Mouse (Mus musculus) embryonic facial prominence, embryonic 11.5 days (tissue): ENCODE measurements at regions not wholly inside any gene's neighbourhood (a gene's known extent, or its start where the extent isn't known, plus 50 kb on each side); places are given as distances from the start of the nearest gene placed in this dataset.

Experiments
- ATAC-seq: fragments of 200-750 bp; cut with Nextera tagmentation; replicated peaks from 2 replicates; pipeline ENCODE4 v1.8.0; 2017; ENCODE audit warnings: low read depth; ENCODE audit not compliant: insufficient number of reproducible peaks, low FRiP score, low TSS enrichment
- DNase-seq: peaks from one replicate; pipeline ENCODE4 v3.0.0-alpha.2; 2015; ENCODE audit warnings: low spot score
- H3K27ac ChIP-seq: fragments of 300-500 bp; sonication (generic); replicated peaks from 2 replicates; pipeline ENCODE4 v1.5.1; 2014; ENCODE audit warnings: mild to moderate bottlenecking, low read depth, low read length, control low read depth
- H3K27me3 ChIP-seq: fragments of 300-500 bp; sonication (generic); 2 replicates; pipeline ENCODE4 v1.6.1; 2014; ENCODE audit warnings: mild to moderate bottlenecking, low read length, moderate library complexity, mixed read lengths; ENCODE audit not compliant: control insufficient read depth, insufficient read depth
- H3K36me3 ChIP-seq: fragments of 300-500 bp; sonication (generic); replicated peaks from 2 replicates; pipeline ENCODE4 v1.6.1; 2014; ENCODE audit warnings: low read depth, mild to moderate bottlenecking, low read length, moderate library complexity, mixed read lengths; ENCODE audit not compliant: control insufficient read depth, insufficient read depth
- H3K4me1 ChIP-seq: fragments of 300-500 bp; sonication (generic); 2 replicates; pipeline ENCODE4 v1.6.1; 2014; ENCODE audit warnings: low read length, mixed read lengths; ENCODE audit not compliant: control insufficient read depth, insufficient read depth
- H3K4me2 ChIP-seq: fragments of 300-500 bp; sonication (generic); 2 replicates; pipeline ENCODE4 v1.6.1; 2014; ENCODE audit warnings: low read depth, mild to moderate bottlenecking, control low read depth, low read length, moderate library complexity
- H3K4me3 ChIP-seq: fragments of 300-500 bp; sonication (generic); 2 replicates; pipeline ENCODE4 v1.5.1; 2014; ENCODE audit warnings: low read depth, low read length, control low read depth
- H3K9ac ChIP-seq: fragments of 300-500 bp; sonication (generic); replicated peaks from 2 replicates; pipeline ENCODE4 v1.6.1; 2014; ENCODE audit warnings: mild to moderate bottlenecking, control low read depth, low read length
- H3K9me3 ChIP-seq: fragments of 300-500 bp; sonication (generic); replicated peaks from 2 replicates; pipeline ENCODE4 v1.6.1; 2016; ENCODE audit warnings: mild to moderate bottlenecking, low read length, inconsistent platforms, mixed read lengths; ENCODE audit not compliant: control insufficient read depth
- WGBS: fragments of 180-500 bp; shearing (Covaris S2); extraction: QIAGEN DNeasy Blood & Tissue Kit; methylation state at CpG from one replicate; pipeline ENCODE4 v1.1.7; 2014; 5-methylcytosine and 5-hydroxymethylcytosine counted together

DNA sequence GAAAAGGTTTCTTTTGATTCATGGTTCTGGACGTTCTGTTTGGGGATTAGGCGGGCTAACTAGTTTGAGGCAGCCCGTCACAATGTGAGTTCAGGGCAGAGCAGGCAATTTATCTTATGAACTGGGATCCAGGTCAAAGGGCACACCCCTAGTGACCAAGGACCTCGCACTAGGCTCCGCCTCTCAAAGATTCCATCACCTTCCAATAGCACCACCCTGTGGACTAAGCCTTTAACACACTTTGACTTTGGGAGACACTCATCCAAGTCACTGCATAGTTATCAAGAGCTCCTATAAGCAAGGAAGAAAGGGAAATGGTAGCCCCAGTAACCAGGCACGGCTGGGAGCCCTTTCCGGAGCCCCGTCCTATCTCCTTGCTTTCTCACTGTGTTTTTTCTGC is 188.0 kb upstream of the Bcor start:
- no peaks in the 10 kb centered on the region for H3K36me3 ChIP-seq
- H3K27me3 ChIP-seq = no peaks in the 10 kb centered on the region
- H3K27ac ChIP-seq = no peak overlapping the region
- 50% methylated on average over 8 of the region's 8 CpGs for WGBS
- H3K9ac ChIP-seq = no peak overlapping the region
- ATAC-seq (no peak), DNase-seq (no peak)
- H3K4me2 ChIP-seq = no peak overlapping the region
- H3K9me3 ChIP-seq = no peaks in the 10 kb centered on the region
- H3K4me3 ChIP-seq = no peak overlapping the region
- H3K4me1 ChIP-seq = no peaks in the 10 kb centered on the region

DNA sequence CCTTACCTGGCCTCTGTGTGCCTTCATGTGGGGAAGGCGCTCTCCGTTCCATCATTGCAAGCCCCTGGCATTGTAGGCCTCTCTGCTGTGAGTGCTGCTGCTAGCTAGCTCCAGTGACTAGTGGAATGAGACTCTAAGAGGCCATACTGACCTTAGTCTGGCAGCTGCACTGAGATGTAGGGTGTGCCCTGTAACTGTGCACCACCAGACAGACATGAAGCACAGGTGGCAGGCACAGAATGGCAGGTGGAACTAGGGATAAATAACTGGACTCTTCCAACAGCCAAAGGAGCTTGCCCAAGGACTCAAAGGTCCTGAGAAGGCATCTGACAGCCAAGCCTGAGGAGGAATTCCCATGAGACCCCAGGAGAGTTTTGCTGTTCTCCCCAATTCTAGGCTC is 194.7 kb upstream of the Bcor start:
- Histone ChIP-seq H3K27ac (no peak overlapping the region), H3K27me3 (no peaks in the 10 kb centered on the region), H3K9me3 (no peaks in the 10 kb centered on the region), H3K36me3 (no peaks in the 10 kb centered on the region), H3K9ac (no peak overlapping the region), H3K4me2 (no peak overlapping the region), H3K4me3 (no peak overlapping the region), H3K4me1 (no peaks in the 10 kb centered on the region)
- 89% methylated on average over 2 of the region's 2 CpGs for WGBS
- DNase-seq (no peak), ATAC-seq (no peak)

DNA sequence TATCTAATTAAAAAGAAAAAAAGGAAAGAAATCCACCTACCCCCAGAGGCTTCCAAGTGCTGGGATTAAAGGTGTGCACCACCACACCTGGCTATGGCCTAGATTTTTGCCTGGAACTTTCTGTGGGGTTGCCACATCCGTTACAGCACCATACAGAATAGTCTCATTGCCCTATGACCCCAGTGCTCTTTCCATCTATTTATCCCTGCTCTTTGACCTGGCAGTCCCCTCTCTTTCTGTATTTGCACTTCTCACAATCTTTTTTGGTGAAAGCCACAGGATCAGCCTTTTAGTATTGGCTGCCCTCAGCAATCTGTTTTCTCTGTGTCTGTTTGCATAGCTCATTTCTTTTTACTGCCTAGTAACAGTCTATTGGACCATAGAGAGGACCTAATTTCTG is 197.9 kb upstream of the Bcor start:
- Histone ChIP-seq H3K4me3 (no peak overlapping the region), H3K9ac (no peak overlapping the region), H3K4me1 (no peaks in the 10 kb centered on the region), H3K4me2 (no peak overlapping the region), H3K36me3 (no peaks in the 10 kb centered on the region), H3K9me3 (no peaks in the 10 kb centered on the region), H3K27me3 (no peaks in the 10 kb centered on the region), H3K27ac (no peak overlapping the region)
- DNase-seq (no peak), ATAC-seq (no peak)
- WGBS = 50% methylated on average over 1 of the region's 1 CpGs

GRCm38 (mm10) chrX:12365582-12366323 is 205.6 kb upstream of the Bcor start:
- Histone ChIP-seq H3K36me3 (no peaks in the 10 kb centered on the region), H3K4me1 (no peaks in the 10 kb centered on the region), H3K9ac (no peak overlapping the region), H3K4me2 (no peak overlapping the region), H3K27me3 (no peaks in the 10 kb centered on the region), H3K9me3 (no peaks in the 10 kb centered on the region), H3K4me3 (no peak overlapping the region), H3K27ac (no peak overlapping the region)
- 70% methylated on average over 12 of the region's 12 CpGs for WGBS
- ATAC-seq = no peak
- DNase-seq = no peak

DNA sequence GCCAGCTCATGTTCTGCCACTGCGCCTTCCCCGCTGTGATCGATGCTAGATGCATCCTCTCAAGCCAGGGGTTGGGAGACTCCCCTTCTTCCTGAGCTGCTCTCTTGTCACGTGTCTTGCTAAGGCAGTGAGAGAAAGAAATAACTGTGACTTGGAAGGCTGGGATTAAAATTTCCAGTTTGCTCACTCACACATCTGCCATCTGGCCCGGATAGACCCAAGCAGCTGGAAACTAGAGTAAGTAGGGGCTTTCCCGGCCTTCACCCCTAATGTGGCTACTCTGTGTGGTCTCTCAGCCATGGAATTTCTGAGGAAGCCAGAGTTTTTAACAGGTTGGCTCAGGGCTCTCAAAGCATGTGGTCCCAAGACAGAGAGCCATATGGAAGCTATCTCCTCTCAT is 206.6 kb upstream of the Bcor start:
- Histone ChIP-seq H3K4me1 (no peaks in the 10 kb centered on the region), H3K4me2 (no peak overlapping the region), H3K9ac (no peak overlapping the region), H3K27me3 (no peaks in the 10 kb centered on the region), H3K27ac (no peak overlapping the region), H3K9me3 (no peaks in the 10 kb centered on the region), H3K36me3 (no peaks in the 10 kb centered on the region), H3K4me3 (no peak overlapping the region)
- ATAC-seq = no peak
- no peak for DNase-seq
- WGBS = 79% methylated on average over 6 of the region's 6 CpGs

DNA sequence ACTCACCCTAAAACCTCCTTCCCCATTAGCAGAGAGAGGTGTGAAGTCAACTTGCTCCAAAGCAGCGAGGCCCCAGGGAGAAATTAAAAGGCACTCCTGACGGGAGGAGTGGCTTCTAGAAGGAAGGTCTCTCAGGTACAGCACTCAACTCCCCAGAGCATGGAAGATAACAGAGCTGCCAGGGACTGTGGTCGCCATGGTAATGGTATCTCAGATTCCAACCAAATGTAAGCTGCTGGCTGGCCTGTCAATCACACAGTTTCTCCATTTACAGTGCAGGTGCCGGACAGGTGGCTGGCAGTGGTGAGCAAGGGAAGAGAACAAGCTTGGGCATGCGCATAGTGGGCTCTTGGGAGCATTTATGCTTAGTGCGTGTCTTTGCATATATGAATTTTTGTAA is 213.5 kb upstream of the Bcor start:
- 73% methylated on average over 6 of the region's 6 CpGs for WGBS
- DNase-seq = no peak
- no peaks in the 10 kb centered on the region for H3K9me3 ChIP-seq
- H3K4me2 ChIP-seq = no peak overlapping the region
- no peak overlapping the region for H3K9ac ChIP-seq
- H3K27ac ChIP-seq = no peak overlapping the region
- H3K4me3 ChIP-seq = no peak overlapping the region
- no peaks in the 10 kb centered on the region; the same call in 1 of the 2 replicates for H3K27me3 ChIP-seq
- no peaks in the 10 kb centered on the region for H3K36me3 ChIP-seq
- ATAC-seq = no peak
- H3K4me1 ChIP-seq = no peaks in the 10 kb centered on the region

GRCm38 (mm10) chrX:12375796-12376195 is 211.8 kb upstream of the Atp6ap2 start:
- Histone ChIP-seq H3K36me3 (no peaks in the 10 kb centered on the region), H3K9ac (no peak overlapping the region), H3K4me3 (no peak overlapping the region), H3K4me1 (no peaks in the 10 kb centered on the region), H3K27me3 (no peaks in the 10 kb centered on the region; the same call in 1 of the 2 replicates), H3K27ac (no peak overlapping the region), H3K9me3 (no peaks in the 10 kb centered on the region), H3K4me2 (no peak overlapping the region)
- WGBS = 59% methylated on average over 1 of the region's 1 CpGs
- no peak for DNase-seq
- ATAC-seq = no peak

DNA sequence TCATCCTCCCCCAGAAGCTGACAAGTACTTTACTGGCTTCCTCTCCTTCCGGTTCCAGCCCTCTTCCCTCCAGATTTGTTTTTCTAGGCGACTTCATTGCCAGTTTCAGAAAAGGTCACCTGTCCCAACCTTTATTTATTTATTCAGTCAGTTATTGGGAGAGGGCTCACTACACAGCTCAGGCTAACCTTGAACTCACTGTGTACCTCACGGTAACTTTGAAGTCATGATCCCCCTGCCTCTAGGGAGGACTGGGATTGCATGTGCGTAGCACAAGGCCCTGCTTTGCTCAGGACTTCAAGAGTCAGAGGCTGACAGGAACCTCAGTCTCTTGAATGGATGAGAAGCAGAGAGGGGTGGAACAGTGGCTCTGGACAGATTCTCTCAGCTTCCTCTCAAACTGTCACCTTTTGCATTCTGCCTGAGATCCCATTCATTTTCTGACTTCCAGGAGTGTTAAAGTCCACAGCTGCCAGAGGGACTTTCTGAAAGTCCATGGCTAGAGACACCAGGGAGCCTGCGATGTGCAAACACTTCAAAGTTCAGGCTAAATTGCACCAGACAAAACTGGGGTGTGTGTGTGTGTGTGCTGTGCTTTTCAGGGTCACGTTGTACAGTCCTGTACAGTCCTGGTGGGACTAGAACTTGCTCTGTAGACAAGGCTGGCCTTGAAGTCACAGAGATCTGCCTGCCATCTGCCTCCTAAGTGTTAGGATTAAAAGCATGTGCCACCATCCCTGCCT is 211.2 kb upstream of the Atp6ap2 start:
- Histone ChIP-seq H3K4me3 (no peak overlapping the region), H3K4me2 (no peak overlapping the region), H3K27me3 (no peaks in the 10 kb centered on the region; the same call in 1 of the 2 replicates), H3K4me1 (no peaks in the 10 kb centered on the region), H3K9me3 (no peaks in the 10 kb centered on the region), H3K27ac (no peak overlapping the region), H3K9ac (no peak overlapping the region), H3K36me3 (no peaks in the 10 kb centered on the region)
- DNase-seq (no peak), ATAC-seq (no peak)
- WGBS = 71% methylated on average over 6 of the region's 6 CpGs
